Comparison of ENCODE assay signal across 9 mouse cellular contexts in the genomic region with DNA sequence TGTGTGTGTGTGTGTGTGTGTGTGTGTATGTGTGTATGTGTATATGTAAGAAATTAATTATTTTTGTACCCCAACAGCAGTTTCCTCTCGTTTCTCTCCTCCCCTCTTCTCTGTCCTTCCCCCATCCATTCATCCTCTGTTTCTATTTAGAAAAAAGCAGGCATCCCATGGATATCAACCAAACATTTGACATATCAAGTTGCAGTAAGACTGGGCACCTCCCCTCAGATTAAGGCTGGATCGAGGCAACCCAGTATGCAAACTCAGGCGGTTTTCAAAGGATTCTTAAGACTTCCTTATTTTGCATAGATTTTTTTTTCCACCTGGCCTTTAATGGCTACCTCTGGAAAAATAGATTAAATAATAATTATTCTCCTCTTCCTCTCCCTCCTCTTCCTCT. TPM values are rescaled to one million over a fixed set of nuclear protein-coding genes. Genes with fewer than 3 reads are reported as not detected.
DNase-seq lines count a peak whose midpoint lies in the region; ATAC-seq lines count a peak whose summit lies in the region.
"Had no signal": no experiment of that assay in that cellular context is flagged by ENCODE, and none has a peak within 500 bp of the region (broad histone marks: within the 10 kb centered on the region; RNA-seq: fewer than 3 reads in every experiment).

No protein-coding gene starts in this region.

- H3K4me1 ChIP-seq in erythroblast, embryonic 14.5 days (ENCODE audit: control insufficient read depth): peaks cover 10% of the 10 kb centered on the region
- H3K4me1 ChIP-seq in hindbrain, embryonic 12.5 days: peaks cover 13% of the 10 kb centered on the region; the same call in 1 of the 2 replicates

- H3K4me3 ChIP-seq in erythroblast, embryonic 14.5 days (replicated peaks): peak overlapping the region; percentile 12
- peak overlapping the region; percentile 53 for H3K4me3 ChIP-seq in hindbrain, embryonic 12.5 days

- H3K9me3 ChIP-seq in erythroblast, embryonic 14.5 days (ENCODE audit: control insufficient read depth, low read length): no peaks in the 10 kb centered on the region
- no peaks in the 10 kb centered on the region for H3K9me3 ChIP-seq in hindbrain, embryonic 12.5 days (replicated peaks)

- no peak for ATAC-seq in erythroblast, adult 5-6 weeks (replicated peaks; ENCODE audit: low FRiP score, poor library complexity, severe bottlenecking)
- no peak for ATAC-seq in hindbrain, embryonic 12.5 days (ENCODE audit: low FRiP score)
- 0 out of 2 replicates have a peak, but pooled peaks have one; percentile 19 for ATAC-seq in megakaryocyte progenitor cell, adult 5-6 weeks (replicated peaks; ENCODE audit: poor library complexity)
- ATAC-seq in megakaryocyte, adult 5-6 weeks (ENCODE audit: poor library complexity, severe bottlenecking): no peak

- H3K9ac ChIP-seq in hindbrain, embryonic 12.5 days: peak overlapping the region; percentile 74

- WGBS in hindbrain, embryonic 12.5 days: 23% methylated on average over 3 of the region's 3 CpGs

- peaks cover 3% of the 10 kb centered on the region; the same call in 1 of the 2 replicates for H3K36me3 ChIP-seq in erythroblast, embryonic 14.5 days (ENCODE audit: control insufficient read depth)
- peaks cover 21% of the 10 kb centered on the region for H3K36me3 ChIP-seq in hindbrain, embryonic 12.5 days

- no peak overlapping the region for H3K27ac ChIP-seq in hindbrain, embryonic 12.5 days

- 0 out of 2 replicates have a peak, but pooled peaks cover 3% of the 10 kb centered on the region for H3K27me3 ChIP-seq in erythroblast, embryonic 14.5 days (ENCODE audit: control insufficient read depth)
- no peaks in the 10 kb centered on the region for H3K27me3 ChIP-seq in hindbrain, embryonic 12.5 days

- DNase-seq in 3T3-L1 (ENCODE audit: low read depth, low spot score): peak; percentile 48
- DNase-seq in adrenal gland, postnatal 4 days (ENCODE audit: low spot score in 2 of 2): no peak
- DNase-seq in spleen, postnatal 36 days (ENCODE audit: low spot score in 2 of 2): no peak
- DNase-seq: thymus, adult 2 months had no signal

- H3K4me2 ChIP-seq in hindbrain, embryonic 12.5 days (replicated peaks): peak overlapping the region; percentile 70

RNA-seq across cellular contexts. Expression of a gene that starts 0.8 kb away (rescaled TPM):
- polyA plus RNA-seq in erythroblast, embryonic 14.5 days (2012): 0.02 and 0.03 TPM in 2 replicates
- total RNA-seq in erythroblast, adult 5-6 weeks (2015; ENCODE audit: low replicate concordance): not detected in 2 replicates
- not detected in 2 replicates for total RNA-seq in erythroblast, adult 5-6 weeks (2017; ENCODE audit: low replicate concordance)
- 22.5 and 23.5 TPM in 2 replicates for polyA plus RNA-seq in hindbrain, embryonic 12.5 days (2016; fragmentation: Nextera tagmentation; extraction: Ambion mirVana)
- total RNA-seq in megakaryocyte progenitor cell, adult 5-6 weeks (2015): 0.51 and 3.6 TPM in 2 replicates
- 0.04 and 0.30 TPM in 2 replicates for total RNA-seq in megakaryocyte progenitor cell, adult 5-6 weeks (2017)
- 10 to 100 TPM; 58.7 to 62.1 TPM for total RNA-seq in adrenal gland, postnatal 4 days (2021)
- total RNA-seq in megakaryocyte, adult 5-6 weeks (2015): 0.18 and 0.34 TPM in 2 replicates
- total RNA-seq in megakaryocyte, adult 5-6 weeks (2017): 0.37 TPM in 1 of 2 replicates, not detected in the other

RNA-seq across cellular contexts. Expression of a gene that starts 10.5 kb away (rescaled TPM):
- polyA plus RNA-seq in erythroblast, embryonic 14.5 days (2012): 115 and 164 TPM in 2 replicates
- 1,063 and 1,343 TPM in 2 replicates for total RNA-seq in erythroblast, adult 5-6 weeks (2015; ENCODE audit: low replicate concordance)
- 294 and 583 TPM in 2 replicates for total RNA-seq in erythroblast, adult 5-6 weeks (2017; ENCODE audit: low replicate concordance)
- 113 and 116 TPM in 2 replicates for polyA plus RNA-seq in hindbrain, embryonic 12.5 days (2016; fragmentation: Nextera tagmentation; extraction: Ambion mirVana)
- 6,612 and 6,735 TPM in 2 replicates for total RNA-seq in megakaryocyte progenitor cell, adult 5-6 weeks (2015)
- 1,835 and 2,039 TPM in 2 replicates for total RNA-seq in megakaryocyte progenitor cell, adult 5-6 weeks (2017)
- 100 to 1,000 TPM; 618 to 653 TPM for total RNA-seq in adrenal gland, postnatal 4 days (2021)
- total RNA-seq in megakaryocyte, adult 5-6 weeks (2015): 3,100 and 3,214 TPM in 2 replicates
- 812 and 986 TPM in 2 replicates for total RNA-seq in megakaryocyte, adult 5-6 weeks (2017)

RNA-seq across cellular contexts. Expression of a gene that starts 53.7 kb away (rescaled TPM):
- polyA plus RNA-seq in erythroblast, embryonic 14.5 days (2012): not detected in 2 replicates
- total RNA-seq in erythroblast, adult 5-6 weeks (2015; ENCODE audit: low replicate concordance): not detected in 2 replicates
- 4.5 TPM in 2 replicates for total RNA-seq in erythroblast, adult 5-6 weeks (2017; ENCODE audit: low replicate concordance)
- polyA plus RNA-seq in hindbrain, embryonic 12.5 days (2016; fragmentation: Nextera tagmentation; extraction: Ambion mirVana): not detected in 2 replicates
- total RNA-seq in megakaryocyte progenitor cell, adult 5-6 weeks (2015): not detected in 2 replicates
- total RNA-seq in megakaryocyte progenitor cell, adult 5-6 weeks (2017): 0.21 TPM in 1 of 2 replicates, not detected in the other
- total RNA-seq in adrenal gland, postnatal 4 days (2021): 10 to 100 TPM; 17.1 to 24.1 TPM
- 2.2 and 4.3 TPM in 2 replicates for total RNA-seq in megakaryocyte, adult 5-6 weeks (2015)
- total RNA-seq in megakaryocyte, adult 5-6 weeks (2017): 7.4 and 11.0 TPM in 2 replicates

Comparison
In these comparisons a context has a peak if more than half of its experiments do, and no peak if none do; other contexts are left out.
1. RNA of a gene that starts 0.8 kb away (total RNA-seq): 58.7 to 62.1 TPM in adrenal gland, postnatal 4 days; 0.04 to 3.6 TPM in megakaryocyte progenitor cell, adult 5-6 weeks, 0.18 to 0.37 TPM in megakaryocyte, adult 5-6 weeks and not detected in erythroblast, adult 5-6 weeks; every median in the first group is over 10 times any median in the second.